Mouse (Mus musculus) c-Kit-positive CD71-positive TER-119-negative erythroid progenitor cells, embryonic 14.5 days (primary cell): ENCODE measurements around the gene Wap.
"Not testable (repeated sequence)": the region's sequence is repeated elsewhere in the genome, so short reads cannot be mapped to it uniquely, and the experiment has no call there.

Source experiments
- DNase-seq: peaks from one replicate; pipeline ENCODE4 v3.0.0-alpha.2; 2013; ENCODE audit warnings: low read depth

Gene Wap

DNA sequence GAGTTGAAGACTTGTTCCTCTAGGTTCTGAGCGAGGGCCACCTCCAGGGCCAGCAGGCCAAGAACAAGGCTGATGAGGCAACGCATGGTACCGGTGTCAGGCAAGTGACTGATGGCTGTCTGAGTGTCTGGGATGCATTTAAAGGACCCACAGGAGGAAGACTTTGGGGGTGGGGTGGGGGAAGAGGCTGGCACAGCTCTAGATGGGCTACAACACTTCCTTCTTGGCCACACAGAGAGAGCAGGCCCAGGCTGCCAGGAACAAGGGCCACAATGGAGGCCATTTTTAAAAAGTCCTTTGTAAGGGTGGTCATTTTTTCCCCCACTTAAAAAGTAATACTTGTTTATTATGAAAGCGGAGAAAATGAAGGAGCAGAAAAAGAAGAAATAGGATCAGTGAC is at the start of gene Wap:
Wap (minus strand) TSS at position 101 of the 400 bp plus-strand sequence.
- no peak for DNase-seq

DNA sequence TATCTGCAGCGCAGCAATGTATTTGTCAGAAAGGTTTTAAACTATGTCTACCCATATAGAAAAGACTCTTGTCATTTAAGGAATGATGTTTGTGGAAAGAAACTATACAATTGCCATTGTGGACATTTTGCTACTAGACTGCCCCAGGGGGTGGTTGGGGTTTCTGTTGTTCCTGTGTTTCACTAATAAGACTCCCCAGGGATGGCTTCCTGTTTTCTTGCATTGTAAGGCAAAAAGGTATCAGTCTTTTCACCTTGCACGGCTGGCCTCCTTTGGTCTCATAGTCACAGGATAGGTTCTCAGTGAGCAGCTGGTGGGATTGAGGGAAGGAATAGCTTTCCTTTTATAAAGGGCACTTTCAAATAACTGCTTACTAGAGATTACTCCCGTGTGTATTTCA is 46.3 kb upstream of the Wap start:
- no peak for DNase-seq

DNA sequence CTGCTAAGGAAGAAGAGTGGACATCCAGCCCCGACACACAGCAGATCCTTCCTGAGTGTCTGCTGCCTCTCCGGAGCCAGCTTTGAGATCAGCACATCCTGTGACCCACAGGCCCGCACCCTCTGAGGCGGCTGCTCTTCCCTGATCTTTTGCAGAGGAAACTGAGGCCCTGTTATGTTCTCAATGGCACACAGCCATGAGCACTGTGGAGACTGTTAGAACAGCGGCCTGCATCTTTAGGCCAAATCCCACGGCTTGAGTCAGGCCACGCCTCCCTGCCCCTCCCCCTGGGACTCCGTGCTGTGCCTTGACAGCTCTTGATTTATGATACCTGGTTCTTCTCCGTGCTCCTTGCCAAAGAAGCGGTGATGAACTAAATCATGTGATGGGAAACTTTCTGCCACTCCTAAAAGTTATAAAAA is 42.0 kb upstream of the Wap start:
- DNase-seq: no peak

DNA sequence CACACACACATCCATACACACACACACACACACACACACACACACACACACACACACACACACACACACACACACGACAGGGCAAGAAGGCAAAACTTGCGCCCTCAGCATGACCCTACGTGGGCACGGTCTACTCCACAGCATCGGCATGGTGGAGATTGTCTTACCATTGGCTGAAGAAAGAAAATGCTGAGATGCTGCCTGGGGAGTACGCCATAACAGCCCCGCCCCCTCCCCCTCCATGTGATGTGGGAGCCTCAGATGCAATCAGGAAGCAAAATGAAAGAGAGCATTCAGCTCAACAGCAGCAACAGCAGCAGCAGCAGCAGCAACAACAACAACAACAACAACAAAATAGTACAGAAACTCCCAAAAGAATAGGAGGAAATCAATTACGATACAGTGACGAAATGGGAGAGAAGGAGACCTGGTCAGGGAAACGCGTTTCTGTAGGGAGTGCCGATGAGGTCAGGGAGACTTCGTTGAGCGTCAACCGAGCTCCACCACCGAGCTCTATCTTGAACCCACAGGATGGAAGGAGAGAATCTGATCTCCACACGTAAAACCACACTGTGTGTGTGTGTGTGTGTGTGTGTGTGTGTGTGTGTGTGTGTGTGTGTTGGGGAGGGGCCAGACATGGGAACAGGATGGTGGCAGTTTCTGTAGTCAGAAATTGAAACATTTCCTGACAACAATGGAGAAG is 41.4 kb upstream of the Wap start:
- no peak for DNase-seq

DNA sequence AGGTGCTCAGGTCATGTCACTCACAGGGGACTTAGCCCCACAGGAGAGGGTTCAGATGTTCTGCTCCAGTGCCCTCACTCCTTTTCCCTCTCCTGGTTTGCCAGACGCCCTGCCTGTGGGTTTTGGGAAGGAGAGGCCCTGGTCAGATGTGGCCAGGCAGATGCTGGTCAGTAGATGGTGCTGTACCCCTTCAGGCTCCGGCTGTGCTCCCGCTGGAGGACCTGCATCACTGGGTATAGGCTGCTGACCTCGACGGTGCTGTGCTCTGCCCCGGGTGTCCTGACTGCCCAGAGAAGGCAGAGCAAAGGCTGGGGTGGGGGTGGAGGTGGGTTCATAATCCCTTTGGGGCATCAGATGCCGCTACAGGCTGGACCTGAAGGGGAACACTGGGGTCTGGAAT is 39.1 kb upstream of the Wap start:
- DNase-seq: no peak

DNA sequence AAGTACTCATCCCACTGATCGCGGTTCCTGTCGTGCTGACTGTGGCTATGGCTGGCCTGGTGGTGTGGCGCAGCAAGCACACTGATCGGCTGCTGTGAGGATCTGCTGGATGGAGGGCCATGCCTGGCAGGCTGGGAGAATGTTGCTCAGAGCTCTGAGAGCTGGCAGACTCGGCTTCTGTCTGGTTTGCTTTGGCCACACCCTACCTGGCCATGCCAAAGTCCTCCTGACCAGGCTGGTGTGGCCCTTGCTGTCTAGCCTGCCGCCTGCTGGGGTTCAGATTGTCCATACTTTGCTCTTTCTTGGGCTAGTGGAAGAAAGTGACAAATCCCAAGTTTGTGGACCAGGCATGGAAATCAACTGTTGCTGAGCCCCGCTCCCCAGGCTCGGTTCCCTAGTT is 38.2 kb upstream of the Wap start:
- no peak for DNase-seq

DNA sequence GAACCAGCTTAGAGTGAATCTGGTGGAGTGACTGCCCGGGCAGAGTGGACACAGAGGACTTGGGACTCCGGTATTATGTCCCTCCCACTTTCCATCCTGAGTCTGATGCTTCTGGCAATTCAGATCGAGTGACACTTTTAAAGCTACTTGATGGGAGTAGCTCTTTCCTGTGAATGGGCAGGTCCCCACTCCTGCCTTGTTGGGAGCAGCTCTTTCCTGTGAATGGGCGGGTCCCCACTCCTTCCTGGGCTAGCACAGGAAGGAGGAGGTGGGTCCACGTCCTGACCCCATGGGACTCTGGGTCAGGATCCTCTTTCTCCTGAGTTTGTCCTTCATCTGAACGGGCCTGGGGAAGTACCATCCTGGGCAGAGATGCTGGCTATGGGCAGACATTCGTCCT is 37.0 kb upstream of the Wap start:
- no peak for DNase-seq

DNA sequence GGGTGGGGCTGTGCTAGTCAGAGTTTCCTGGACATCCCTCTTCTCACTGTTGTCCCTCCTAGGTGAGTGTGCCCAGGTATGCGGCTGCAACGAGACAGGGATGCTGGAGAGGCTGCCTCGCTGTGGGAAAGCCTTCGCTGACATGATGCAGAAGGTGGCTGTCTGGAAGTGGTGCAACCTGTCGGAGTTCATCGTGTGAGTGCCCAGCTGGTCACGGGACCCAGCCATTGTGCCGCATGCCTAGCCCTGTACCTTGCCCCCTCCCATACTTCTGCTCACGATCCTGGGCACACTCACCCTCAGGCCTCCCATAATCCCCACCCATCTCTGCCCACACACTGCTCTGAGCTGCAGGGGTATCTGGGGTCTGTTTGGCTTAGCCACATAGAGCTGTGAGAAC is 36.3 kb upstream of the Wap start:
- no peak for DNase-seq

DNA sequence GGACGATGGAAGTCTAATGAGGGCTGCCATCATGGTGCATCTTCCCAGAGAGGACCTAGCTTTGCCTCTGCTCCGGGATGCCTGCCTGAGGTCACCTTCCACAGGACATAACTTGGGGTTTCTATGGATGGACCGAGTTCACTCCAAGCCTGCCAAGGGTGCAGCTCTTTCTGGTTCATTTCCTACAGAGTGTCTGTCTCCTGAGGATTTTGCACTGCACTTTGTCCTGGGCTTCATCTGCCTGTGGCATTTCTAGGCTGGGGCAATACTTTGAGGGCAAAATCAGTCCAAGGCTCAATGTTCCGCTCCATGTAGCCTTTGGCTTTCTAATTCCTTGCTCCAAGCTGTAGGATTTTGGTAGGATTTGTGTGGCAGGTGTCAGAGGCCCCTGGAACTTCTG is 32.4 kb upstream of the Wap start:
- DNase-seq: no peak

DNA sequence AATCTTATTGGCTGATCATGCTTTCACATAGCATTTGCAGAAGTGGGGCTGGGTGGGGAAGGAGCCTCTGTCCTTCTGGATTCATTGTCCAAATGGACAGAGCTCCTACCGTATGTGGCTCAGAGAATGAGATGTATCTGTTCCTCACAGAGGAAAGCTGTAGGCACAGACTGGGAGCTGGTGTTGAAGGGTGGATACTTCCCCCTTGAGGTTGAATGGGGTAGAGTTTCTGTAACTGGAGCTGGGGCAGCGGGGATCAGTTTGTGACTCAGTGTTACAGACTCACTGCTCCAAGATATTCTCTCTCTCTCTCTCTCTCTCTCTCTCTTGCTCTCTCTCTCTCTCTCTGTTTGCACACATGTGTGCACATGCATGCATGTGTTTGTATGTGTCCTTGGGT is 31.6 kb upstream of the Wap start:
- DNase-seq: no peak

DNA sequence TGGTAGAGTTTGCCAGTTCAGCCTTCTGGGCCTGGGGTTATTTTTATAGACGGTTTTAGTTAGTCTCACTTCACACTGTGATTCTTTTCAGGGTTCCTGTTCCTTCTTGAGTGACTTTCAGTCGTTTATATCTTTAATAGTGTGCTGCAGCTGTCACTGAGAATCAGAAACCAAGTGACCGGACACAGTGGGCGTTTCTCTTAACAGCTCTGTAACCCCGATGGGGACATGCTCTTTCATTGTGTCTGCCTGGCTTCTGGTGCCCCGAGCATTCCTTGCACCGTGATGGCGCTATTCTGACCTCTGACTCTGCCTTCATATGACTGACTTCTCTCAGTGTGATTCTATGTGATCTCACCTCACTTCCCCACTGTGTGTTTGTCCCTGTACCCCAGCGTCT is 30.6 kb upstream of the Wap start:
- DNase-seq: no peak

DNA sequence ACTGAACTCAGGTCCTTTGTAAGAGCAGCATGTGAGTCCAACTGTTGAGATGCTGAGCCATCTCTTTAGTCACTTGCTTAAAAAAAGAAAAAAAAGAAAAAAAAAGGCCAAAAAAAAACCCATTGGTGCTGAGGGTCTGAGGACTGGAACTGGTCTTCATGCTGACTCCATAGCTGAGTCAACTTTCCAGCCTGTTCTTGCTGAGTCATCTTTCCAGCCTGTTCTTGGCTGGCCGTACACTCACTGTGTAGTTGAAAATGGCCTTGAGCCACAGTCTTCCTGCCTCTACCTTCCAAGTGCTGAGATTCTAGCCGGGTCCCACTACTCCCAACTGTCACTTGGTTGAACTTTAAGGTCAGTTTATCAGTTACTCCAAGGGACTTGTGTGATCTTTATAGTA is 28.2 kb upstream of the Wap start:
- DNase-seq: no peak

DNA sequence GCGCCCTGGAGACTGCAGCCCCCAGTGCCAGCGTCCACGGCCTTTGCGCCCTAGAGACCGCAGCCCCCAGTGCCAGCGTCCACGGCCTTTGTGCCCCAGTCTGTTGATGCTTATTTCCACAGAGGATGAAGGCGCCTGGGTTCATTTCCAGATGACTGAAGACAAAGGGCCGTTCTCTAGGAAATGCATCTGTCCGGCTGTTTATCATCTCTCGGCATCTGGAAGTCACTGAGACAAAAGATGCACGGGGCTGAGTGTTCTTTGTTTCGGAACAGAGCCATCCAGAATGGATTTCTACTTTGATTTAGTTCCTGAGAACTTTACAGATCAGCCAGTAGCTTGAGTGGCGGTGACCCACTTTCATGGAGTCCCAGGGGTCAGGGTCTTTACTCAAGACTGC is 22.8 kb upstream of the Wap start:
- no peak for DNase-seq

DNA sequence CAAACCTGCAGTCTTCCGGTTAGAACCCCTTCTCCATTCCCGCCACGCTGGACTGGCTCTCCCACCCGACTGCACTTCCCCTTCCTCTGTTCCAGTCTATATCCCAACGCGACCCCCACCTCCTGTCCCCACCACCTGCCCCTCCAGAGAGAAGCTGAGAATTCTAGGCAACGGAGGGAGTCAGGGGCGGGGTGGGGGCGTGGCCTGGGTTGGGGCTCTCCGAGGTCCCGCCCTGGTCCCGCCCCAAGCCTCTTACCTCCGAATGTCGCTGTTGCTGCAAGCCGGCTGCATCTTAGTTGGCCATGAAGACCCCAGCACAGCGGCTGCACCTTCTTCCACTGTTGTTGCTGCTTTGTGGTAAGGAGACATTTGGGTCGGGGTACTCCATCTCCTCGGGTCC is 19.8 kb upstream of the Wap start, which contains the start of gene Ramp3:
Ramp3 (plus strand) TSS at position 251 of the 400 bp plus-strand sequence.
- peak; percentile 25 for DNase-seq

DNA sequence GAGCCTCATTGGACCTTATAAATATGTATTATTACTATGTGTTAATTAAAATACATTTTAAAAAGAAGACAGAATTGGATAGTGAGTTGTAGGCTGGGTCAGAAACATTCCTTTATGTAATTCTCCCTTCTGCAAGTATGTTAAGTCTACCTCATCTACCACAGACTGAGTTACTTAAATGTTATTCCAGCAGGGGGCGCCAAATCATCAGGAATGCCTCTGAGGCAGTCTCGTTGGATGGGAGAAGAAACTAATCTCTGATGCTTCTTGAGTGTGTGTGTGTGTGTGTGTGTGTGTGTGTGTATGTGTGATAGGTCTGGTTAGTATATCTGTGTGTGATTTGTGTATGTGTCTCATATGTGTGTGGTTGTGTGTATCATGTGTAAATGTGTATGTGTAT is 16.5 kb upstream of the Wap start:
- peak; percentile 76 for DNase-seq

DNA sequence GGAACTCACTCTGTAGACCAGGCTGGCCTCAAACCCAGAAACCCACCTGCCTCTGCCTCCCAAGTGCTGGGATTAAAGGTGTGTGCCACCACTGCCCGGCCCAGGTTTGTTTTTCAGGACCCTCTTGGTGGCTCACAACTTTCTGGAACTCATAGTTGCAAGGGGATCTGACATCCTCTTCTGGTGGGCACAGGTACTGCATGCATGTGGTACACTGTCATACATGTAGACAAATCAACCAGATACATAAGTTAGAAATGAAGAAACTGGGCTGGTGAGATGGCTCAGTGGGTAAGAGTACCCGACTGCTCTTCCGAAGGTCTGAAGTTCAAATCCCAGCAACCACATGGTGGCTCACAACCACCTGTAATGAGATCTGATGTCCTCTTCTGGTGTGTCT is 14.5 kb upstream of the Wap start:
- DNase-seq: not testable (repeated sequence)

DNA sequence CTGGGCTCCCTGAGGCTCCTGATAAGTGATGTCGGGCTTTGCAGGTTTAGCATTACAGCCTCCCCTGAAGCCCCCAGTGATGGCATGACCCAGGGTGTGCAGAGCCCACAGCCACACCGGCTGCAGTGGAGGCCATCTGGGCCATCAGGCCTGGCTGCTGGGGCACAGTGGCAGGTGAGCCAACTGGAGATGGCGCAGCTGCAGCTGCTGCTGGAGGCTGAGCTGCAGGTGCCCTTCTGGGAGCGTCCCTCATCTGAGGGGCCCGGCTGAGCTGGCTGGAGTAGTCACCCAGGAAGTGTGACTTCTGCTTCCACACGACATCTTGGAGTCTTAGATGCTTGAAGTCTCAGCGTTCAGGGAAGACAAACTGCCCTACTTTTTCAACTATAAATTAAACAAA is 12.1 kb upstream of the Wap start:
- DNase-seq: no peak

DNA sequence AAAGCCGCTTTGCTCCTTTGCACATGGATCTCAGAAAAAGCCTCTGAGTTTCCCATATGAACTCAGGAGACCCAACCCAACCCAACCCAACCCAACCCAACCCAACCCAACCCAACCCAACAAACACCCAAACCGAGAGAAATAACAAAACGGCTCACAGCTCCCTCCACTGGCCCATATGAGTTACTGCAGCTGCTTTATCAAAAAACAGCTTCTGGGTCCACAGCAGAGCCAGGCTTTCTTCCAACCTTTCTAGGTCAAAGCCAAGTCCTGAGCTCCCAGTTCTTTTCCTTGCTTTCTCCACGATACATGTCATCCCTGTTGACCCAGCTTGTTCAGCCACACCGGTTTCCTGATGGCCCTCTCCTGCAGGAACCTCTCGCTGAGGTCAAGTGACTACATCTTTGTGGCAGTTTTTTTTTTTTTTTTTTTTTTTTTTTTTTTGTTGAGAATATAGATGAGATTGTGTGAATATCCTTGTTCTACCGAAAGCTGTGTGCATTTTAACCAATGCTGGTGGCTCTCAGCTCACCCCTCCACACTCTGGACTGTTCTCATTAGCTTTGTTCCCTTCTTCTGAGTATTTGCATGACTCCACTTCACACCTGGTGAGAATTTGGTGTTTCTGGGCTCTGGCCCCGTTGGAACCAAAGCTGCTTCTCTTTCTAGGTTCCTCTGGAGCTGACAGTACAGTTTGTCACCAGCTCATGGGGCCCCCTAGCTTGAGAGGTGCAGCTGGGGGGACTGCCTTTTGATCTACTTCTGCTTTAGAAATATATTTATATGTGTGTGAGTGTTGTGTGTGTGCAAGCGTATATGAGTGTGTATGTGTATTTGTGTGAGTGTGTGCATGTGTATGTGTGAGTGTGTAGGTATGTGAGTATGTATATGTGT is 9.6 kb upstream of the Wap start:
- no peak for DNase-seq

DNA sequence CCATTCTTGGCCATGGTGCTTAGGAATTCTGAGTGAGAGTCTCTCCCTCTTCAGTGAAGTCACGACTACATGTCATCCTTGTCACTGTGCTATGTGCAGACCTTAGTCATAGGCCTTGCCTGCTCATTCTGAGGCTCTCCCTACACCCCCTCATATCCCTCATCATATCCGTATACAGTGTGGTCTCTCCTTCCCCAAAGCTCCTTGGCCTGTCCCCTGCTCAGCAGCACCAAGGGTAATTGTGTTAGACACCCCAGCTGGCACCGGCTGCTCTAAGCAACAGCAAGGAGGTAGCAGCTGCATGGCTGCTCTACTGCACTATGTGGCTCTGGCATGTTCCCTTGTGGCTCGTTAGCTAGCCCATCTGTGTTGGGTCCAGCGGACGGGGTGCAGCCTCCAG is 6.1 kb upstream of the Wap start:
- DNase-seq: no peak

DNA sequence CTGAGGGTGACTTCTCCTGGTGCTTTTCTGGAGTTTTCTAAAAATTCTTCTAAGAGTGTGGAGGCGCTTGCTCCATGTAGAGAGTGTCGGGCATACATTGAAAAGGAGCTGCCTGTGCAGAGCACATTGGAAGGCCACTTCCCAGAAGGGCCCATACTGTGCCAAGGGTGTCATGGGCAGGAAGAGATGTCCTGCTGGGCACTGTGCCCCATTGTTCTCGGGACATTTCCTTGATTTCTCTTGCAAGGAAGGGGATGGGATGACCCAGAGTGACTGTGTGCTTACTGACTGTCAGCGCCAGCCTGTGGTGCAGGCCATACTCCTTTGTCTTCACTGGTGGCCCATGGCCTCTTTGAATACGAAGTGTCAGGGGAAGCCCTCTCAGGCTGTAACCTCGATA is 635 bp upstream of the Wap start:
- no peak for DNase-seq

DNA sequence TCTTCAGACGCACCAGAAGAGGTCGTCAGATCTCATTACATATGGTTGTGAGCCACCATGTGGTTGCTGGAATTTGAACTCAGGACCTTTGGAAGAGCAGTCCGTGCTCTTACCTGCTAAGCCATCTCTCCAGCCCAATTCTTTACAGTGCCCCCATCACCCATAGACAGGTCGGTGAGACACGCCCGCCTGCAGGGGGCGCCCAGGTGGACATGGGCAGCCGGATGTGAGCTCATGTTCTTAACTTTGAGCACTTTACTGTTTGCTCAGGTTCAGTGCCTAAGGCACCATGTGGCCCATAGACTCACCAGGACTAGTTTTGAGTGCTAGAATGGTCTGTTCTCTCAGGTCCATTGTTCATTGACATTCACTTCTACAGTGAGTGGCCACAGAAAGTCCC is 2.3 kb downstream of the Wap start:
- DNase-seq: no peak

DNA sequence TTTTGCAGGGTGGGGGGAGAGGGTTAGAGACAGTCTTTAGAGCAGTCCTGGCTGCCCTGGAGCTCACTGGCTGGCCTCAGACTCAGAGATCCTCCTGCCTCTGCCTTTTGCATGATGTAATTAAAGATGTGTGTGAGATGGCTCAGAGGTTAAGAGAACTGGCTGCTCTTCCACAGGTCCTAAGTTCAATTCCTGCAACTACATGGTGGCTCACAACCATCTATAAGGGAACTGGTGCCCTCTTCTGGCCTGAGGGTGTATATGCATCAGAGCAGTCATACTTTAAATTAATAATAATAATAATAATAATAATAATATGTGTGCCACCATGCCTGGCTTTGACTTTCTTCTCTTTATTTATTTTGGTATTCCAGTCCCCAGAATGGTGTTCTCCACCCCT is 8.8 kb downstream of the Wap start:
- peak; percentile 46 for DNase-seq

DNA sequence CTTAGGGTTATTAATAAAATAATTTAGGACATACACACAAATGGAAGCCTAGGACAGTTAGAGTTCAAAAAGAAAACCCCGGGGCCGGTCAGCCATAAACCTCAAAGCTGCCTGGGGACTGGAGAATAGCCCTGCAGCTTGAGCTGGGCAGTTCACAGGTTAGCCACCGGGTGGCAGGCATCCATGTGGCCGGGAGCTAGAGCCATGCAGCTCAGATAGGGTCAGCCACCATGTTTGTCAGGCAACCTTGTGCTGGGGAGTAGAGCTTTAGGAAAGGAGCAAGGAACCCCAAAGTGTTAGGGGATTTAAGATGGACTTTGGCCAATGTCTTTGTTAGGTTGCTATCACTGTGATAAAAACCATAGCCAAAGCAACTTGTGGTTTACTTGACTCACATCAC is 9.9 kb downstream of the Wap start:
- DNase-seq: peak; percentile 46

DNA sequence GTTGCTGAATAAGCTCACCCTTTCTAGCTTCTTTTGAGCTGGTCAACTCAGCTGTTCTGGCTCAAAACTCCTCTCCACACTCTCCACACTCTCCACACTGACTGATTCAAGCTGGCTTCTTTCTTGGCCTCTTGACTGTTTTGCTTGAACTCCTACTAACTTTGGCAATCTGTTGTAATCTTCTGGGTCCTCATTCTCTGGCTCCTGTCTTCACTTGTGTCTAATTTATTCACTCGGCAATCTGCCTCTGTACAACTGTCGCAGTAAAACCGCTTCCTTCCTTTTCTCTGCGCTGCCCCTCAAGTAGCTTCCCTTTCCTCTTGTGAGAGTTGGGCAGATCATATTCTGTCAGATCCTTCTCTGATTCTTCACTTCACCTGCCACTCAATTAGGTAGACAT is 10.7 kb downstream of the Wap start:
- no peak for DNase-seq
